Mouse (Mus musculus) kidney, postnatal 0 days (tissue): Measurements from ENCODE around the gene Thsd7b. TPM values are rescaled to one million over a fixed set of nuclear protein-coding genes. Genes with fewer than 3 reads are reported as not detected.

Experiments
- ATAC-seq: fragments of 200-750 bp; cut with Nextera tagmentation; replicated peaks from 2 replicates; pipeline ENCODE4 v1.8.0; 2017; ENCODE audit warnings: low read depth, moderate number of reproducible peaks, moderate TSS enrichment, moderate library complexity; ENCODE audit not compliant: low FRiP score
- DNase-seq: peaks from one replicate; pipeline ENCODE4 v3.0.0-alpha.2; 2016; ENCODE audit warnings: low spot score
- H3K27ac ChIP-seq: fragments of 300-500 bp; sonication (generic); 2 replicates; pipeline ENCODE4 v1.5.1; 2014; ENCODE audit warnings: mild to moderate bottlenecking
- H3K27me3 ChIP-seq: fragments of 300-500 bp; sonication (generic); 2 replicates; pipeline ENCODE4 v1.6.1; 2014; ENCODE audit warnings: low read length, mixed read lengths; ENCODE audit not compliant: insufficient read depth
- H3K36me3 ChIP-seq: fragments of 300-500 bp; sonication (generic); 2 replicates; pipeline ENCODE4 v1.6.1; 2014; ENCODE audit warnings: low read length, mixed read lengths; ENCODE audit not compliant: insufficient read depth
- H3K4me1 ChIP-seq: fragments of 300-500 bp; sonication (generic); replicated peaks from 2 replicates; pipeline ENCODE4 v1.6.1; 2014; ENCODE audit warnings: antibody characterized with exemption, low read length, mixed read lengths; ENCODE audit not compliant: insufficient read depth
- H3K4me2 ChIP-seq: fragments of 300-500 bp; sonication (generic); 2 replicates; pipeline ENCODE4 v1.6.1; 2014; ENCODE audit warnings: mild to moderate bottlenecking, low read length, moderate library complexity, mixed read lengths
- H3K4me3 ChIP-seq: fragments of 300-500 bp; sonication (generic); replicated peaks from 2 replicates; pipeline ENCODE4 v1.5.1; 2014; ENCODE audit warnings: low read depth, low read length
- H3K9ac ChIP-seq: fragments of 300-500 bp; sonication (generic); 2 replicates; pipeline ENCODE4 v1.6.1; 2014; ENCODE audit warnings: low read depth, low read length
- H3K9me3 ChIP-seq: fragments of 300-500 bp; sonication (generic); replicated peaks from 2 replicates; pipeline ENCODE4 v1.6.1; 2016; ENCODE audit warnings: low read length, inconsistent platforms, mixed read lengths
- CTCF ChIP-seq: IDR thresholded peaks from 2 replicates; pipeline ENCODE4 v1.5.1; 2016; ENCODE audit warnings: antibody characterized with exemption, low read depth, mild to moderate bottlenecking, moderate library complexity
- WGBS: fragments of 180-500 bp; shearing (Covaris S2); extraction: QIAGEN DNeasy Blood & Tissue Kit; methylation state at CpG from one replicate; pipeline ENCODE4 v1.1.7; 2014; 5-methylcytosine and 5-hydroxymethylcytosine counted together
- polyA plus RNA-seq: library from polyadenylated mRNA; unstranded; fragments of >200 nt; fragmentation: Nextera tagmentation; extraction: Ambion mirVana; gene quantifications from 2 replicates; pipeline ENCODE4 v1.2.1, GENCODE M21; 2015

The Thsd7b gene
- 0.36 and 0.46 TPM in 2 replicates for polyA plus RNA-seq

- 0 out of 2 replicates have a peak, but pooled peaks cover 8% of the 10 kb centered on the region for H3K4me1 ChIP-seq
- no peaks in the 10 kb centered on the region for H3K36me3 ChIP-seq
- H3K27me3 ChIP-seq: peaks cover 6% of the 10 kb centered on the region
- no peak within 1 kb of the TSS for H3K27ac ChIP-seq
- TF ChIP-seq CTCF: no peak
- DNase-seq: no peak
- peak within 1 kb of the TSS; percentile 23; the same call in 1 of the 2 replicates for H3K9ac ChIP-seq
- peak within 1 kb of the TSS; percentile 43 for H3K4me3 ChIP-seq
- ATAC-seq: peak; percentile 33; the same call in 1 of the 2 replicates
- under 1% methylated on average over 41 of the region's 45 CpGs for WGBS
- H3K9me3 ChIP-seq: no peaks in the 10 kb centered on the region
- H3K4me2 ChIP-seq: peak within 1 kb of the TSS; percentile 79
Observed at GRCm38 (mm10) chr1:129272982-129273937, at the start of gene Thsd7b. Gene Thsd7b, plus strand, starts transcription at chr1:129273302.

- ATAC-seq (no peak; the same call in 1 of the 2 replicates), DNase-seq (peak; percentile 59)
- no peak overlapping the region for H3K4me3 ChIP-seq
- H3K27me3 ChIP-seq: no peaks in the 10 kb centered on the region
- peak; percentile 77 for TF ChIP-seq CTCF
- no peak overlapping the region for H3K27ac ChIP-seq
- H3K36me3 ChIP-seq: no peaks in the 10 kb centered on the region
- no peaks in the 10 kb centered on the region for H3K4me1 ChIP-seq
- H3K9me3 ChIP-seq: no peaks in the 10 kb centered on the region
- no peak overlapping the region for H3K4me2 ChIP-seq
- H3K9ac ChIP-seq: no peak overlapping the region
- 48% methylated on average over 3 of the region's 3 CpGs for WGBS
Observed at GRCm38 (mm10) chr1:129244292-129244691, 28.8 kb upstream of the Thsd7b start.

DNA sequence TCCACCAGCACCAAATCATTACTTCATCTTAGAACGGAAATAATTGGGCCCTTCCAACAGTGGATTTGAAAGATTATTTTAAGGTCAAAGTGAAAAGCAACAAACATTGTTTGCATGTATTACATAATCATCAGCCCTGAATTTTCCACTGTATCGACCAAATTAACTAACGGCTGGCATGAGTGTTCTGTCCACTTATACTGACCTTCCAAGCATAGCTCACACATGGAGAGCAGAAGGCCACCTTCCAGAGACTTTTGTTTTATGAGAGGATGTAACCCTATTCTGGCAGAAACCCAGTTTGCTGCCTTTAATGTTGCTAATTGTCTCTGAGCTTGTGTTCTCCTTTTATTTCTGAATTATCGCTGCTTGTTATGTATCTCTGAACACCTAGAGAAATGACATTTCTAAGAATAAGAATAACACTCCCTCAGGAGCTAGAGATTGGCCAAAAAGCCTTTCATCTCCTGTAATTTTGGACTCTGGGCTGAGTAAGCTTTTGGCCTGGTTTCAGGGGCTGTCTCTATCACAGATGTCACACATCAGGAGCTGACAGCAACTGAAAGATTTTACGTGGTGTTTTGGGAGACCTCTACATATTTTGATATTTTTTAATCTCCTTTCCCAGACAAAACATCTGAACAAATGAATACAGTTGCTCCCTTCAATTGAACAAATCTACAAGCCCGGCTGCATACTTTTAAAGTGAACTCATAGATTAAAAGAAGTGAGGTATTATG is 22.2 kb upstream of the Thsd7b start:
- H3K27me3 ChIP-seq: no peaks in the 10 kb centered on the region
- H3K27ac ChIP-seq: no peak overlapping the region
- ATAC-seq (no peak), DNase-seq (peak; percentile 23)
- H3K36me3 ChIP-seq: no peaks in the 10 kb centered on the region
- no peak overlapping the region for H3K9ac ChIP-seq
- no peak for TF ChIP-seq CTCF
- no peaks in the 10 kb centered on the region for H3K4me1 ChIP-seq
- 58% methylated on average over 6 of the region's 6 CpGs for WGBS
- H3K9me3 ChIP-seq: no peaks in the 10 kb centered on the region
- no peak overlapping the region for H3K4me2 ChIP-seq
- H3K4me3 ChIP-seq: no peak overlapping the region

DNA sequence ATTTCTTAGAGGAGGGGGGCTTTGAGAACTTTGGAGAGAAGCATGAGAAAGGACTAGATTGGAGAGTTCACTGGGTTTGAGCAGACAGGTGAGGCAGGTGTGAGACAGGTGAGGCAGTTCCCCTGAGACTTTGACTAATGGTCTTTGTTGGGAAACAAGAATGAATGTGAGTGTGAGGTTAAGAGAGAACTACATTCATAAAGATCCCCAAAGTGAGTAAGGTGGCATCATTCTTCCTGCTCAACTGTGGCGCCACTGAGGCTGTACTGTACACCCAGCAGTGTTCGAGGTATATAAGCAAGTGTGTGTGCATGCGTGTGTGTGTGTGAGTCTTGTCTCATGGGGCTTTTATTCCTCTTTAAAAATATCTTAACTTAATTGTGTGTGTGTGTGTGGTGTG is 6.4 kb upstream of the Thsd7b start:
- Histone ChIP-seq H3K4me3 (no peak overlapping the region), H3K36me3 (no peaks in the 10 kb centered on the region), H3K27ac (no peak overlapping the region), H3K9ac (no peak overlapping the region), H3K4me2 (no peak overlapping the region), H3K27me3 (no peaks in the 10 kb centered on the region), H3K4me1 (no peaks in the 10 kb centered on the region), H3K9me3 (no peaks in the 10 kb centered on the region)
- ATAC-seq (no peak), DNase-seq (no peak)
- WGBS: 82% methylated on average over 3 of the region's 3 CpGs
- TF ChIP-seq CTCF: no peak

DNA sequence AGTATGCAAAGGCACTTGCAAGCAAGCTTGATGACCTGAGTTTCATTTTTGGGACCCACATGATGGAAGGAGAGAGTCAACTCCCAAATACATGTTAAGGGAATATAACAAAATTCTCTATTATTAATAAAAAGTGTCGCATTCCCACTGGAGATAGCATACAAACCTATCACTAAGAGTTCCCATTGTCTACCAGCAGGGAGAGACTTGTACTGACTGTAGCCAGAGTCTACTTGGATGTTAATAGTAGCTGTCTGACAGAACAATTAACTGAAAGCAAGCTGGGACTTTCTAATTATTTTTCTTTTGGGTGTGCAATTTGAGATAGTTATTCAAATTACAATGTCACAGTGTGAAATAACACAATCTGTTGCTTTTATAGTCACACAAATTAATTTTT is 31.1 kb downstream of the Thsd7b start:
- DNase-seq: no peak
- no peak for TF ChIP-seq CTCF
- no peaks in the 10 kb centered on the region for H3K4me1 ChIP-seq
- no peak overlapping the region for H3K4me3 ChIP-seq
- no peaks in the 10 kb centered on the region for H3K36me3 ChIP-seq
- no peaks in the 10 kb centered on the region for H3K27me3 ChIP-seq
- H3K9me3 ChIP-seq: no peaks in the 10 kb centered on the region
- no peak overlapping the region for H3K9ac ChIP-seq
- no peak overlapping the region for H3K27ac ChIP-seq
- no peak overlapping the region for H3K4me2 ChIP-seq
- WGBS: 91% methylated on average over 1 of the region's 1 CpGs
- no peak for ATAC-seq

GRCm38 (mm10) chr1:129324388-129324787 is 51.3 kb downstream of the Thsd7b start:
- Histone ChIP-seq H3K9me3 (no peaks in the 10 kb centered on the region), H3K36me3 (no peaks in the 10 kb centered on the region), H3K9ac (no peak overlapping the region), H3K4me1 (no peaks in the 10 kb centered on the region), H3K27me3 (no peaks in the 10 kb centered on the region), H3K4me3 (no peak overlapping the region), H3K27ac (no peak overlapping the region), H3K4me2 (no peak overlapping the region)
- ATAC-seq: no peak
- TF ChIP-seq CTCF: no peak
- WGBS: 68% methylated on average over 6 of the region's 6 CpGs
- DNase-seq: no peak
